Mouse (Mus musculus): Measurements from ENCODE around the gene Higd2a.

The Higd2a gene

GRCm38 (mm10) chr13:54621155-54621932 is 31.3 kb downstream of the Higd2a start, which contains the start of gene Faf2:
TSS of gene Faf2 (plus strand) at chr13:54621784.
- DNase-seq (ENCODE audit: low read depth), result peak; percentile 86

- no peak for DNase-seq (ENCODE audit: low read depth)
Measured at GRCm38 (mm10) chr13:54621960-54622521, 32.0 kb downstream of the Higd2a start.

GRCm38 (mm10) chr13:54629128-54629527 is 39.1 kb downstream of the Higd2a start:
- DNase-seq (ENCODE audit: low read depth), result peak; percentile 91

- DNase-seq (ENCODE audit: low read depth), result no peak
Measured at GRCm38 (mm10) chr13:54632731-54633277, 42.8 kb downstream of the Higd2a start.

- DNase-seq (ENCODE audit: low read depth), result no peak
Measured at GRCm38 (mm10) chr13:54635011-54635410, 45.0 kb downstream of the Higd2a start.
